Mouse (Mus musculus): ENCODE data around the gene Ttc23l.

GRCm38 (mm10) chr15:10560005-10560404, 1.5 kb upstream of the Ttc23l start:
- TF ChIP-seq POLR2A (IDR thresholded peaks at IDR 0.05; ENCODE audit: control insufficient read depth, low read depth, low read length) (no peak), CTCF (IDR thresholded peaks at IDR 0.05; ENCODE audit: control insufficient read depth, insufficient read depth, insufficient replicate concordance, low read depth, low read length) (no peak)
